Mouse (Mus musculus): Measurements from ENCODE around the gene Cdkn1a.

Gene Cdkn1a

DNA sequence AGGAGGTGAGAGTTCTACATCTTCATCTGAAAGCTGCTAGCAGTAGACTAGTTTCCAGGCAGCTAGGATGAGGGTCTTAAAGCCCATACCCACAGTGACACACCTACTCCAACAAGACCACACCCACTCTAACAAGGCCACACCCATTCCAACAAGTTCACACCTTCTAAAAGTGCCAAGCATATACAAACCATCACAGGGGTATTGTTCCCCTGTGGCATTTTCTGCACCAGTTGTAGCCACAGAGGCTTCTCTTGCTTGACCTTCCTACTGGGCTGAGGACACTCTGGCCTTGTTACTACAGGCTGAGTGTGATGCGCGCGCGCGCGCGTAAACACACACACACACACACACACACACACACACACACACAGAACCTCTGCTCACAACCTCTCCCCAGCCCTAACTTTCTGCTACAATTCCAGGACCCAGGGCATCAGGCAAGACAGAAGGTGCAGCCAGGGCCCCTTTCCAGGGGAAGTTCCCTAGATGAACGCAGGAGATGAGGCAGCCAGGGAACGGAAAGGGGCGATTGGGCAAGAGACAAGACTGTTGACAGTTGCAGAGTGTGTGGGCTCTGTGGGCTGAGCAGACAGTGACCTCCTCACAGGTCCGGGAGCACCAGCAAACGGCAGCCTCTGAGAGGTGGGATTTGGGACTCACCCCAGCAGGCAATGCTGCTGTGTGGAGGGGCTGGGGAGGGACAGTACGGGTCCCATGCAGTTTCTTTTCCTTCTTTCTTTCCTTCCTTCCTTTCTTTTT is 23.0 kb downstream of the Cdkn1a start, which contains the start of gene Rab44:
TSS of gene Rab44 (plus strand) at position 555 of the 762 bp plus-strand sequence.
- no peak for DNase-seq (ENCODE audit: extremely low spot score, low read depth, low spot score)

DNA sequence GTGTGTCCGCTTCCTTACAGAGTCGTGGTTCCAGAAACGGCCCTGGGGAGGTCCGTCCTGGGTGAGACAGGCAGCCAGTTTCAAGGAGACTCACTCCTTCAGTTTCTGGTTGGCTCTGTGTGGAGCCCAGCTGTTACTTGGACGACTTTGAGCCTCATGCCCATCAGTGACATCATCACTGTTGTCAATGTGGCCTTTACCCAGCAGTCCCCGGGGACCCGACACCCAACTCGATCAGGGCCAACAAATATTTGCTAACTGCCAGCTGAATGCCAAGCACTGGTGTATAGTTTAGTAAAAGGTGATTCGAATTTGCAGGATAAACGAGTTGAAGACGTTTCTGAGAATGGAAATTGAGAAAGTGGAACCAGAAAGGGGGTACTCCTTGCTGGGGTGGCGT is 25.2 kb downstream of the Cdkn1a start:
- no peak for DNase-seq (ENCODE audit: extremely low spot score, low read depth, low spot score)

DNA sequence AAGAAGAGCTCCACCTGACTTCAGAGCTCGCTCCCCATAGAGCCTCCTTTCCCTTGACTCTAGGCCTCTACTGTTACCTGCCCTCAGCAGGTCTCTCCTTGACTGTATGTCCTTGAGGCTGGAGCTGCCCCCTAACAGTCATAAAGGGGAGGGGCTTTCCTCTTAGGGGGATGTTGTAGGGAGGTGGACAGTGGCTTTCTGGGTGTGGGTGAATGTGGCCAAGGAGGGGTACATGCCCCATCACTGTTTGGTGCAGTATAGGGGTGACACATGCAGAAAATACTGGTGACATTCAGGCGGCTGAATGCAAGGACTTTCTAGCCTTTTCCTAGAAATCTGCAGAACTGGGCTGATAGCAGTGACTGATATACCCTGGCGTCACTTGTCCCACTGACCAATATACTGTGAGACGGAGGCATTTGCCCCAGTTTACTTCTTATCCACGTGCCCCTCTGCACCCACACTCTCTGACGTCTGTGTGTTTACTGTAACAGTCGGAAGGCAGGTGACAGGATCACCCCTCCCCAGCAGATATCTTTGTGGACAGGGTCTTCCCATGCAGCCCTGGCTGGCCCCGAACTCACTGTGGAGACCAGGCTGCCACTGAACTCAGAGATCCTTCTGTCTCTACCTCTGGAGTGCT is 26.4 kb downstream of the Cdkn1a start:
- DNase-seq (ENCODE audit: extremely low spot score, low read depth, low spot score) = no peak

DNA sequence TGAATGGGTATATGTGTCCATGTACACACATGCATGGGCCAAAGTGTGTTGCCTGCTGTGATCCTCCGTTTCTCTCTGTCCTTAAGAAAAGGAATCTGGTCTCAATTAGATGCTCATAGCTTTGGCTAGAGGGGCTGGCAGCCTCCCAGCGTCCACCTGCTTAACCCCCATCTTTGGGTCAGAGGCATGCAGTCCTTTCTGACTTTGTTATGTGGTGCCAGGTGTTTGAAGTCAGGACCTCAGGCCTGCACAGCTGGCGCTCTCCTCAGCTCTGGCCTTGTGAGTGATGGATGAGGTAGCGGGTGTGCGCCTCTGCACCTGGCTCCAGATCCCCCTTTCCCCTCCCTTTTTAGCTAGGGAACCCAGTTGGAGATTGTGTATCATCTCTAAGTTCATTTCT is 27.3 kb downstream of the Cdkn1a start:
- no peak for DNase-seq (ENCODE audit: extremely low spot score, low read depth, low spot score)

DNA sequence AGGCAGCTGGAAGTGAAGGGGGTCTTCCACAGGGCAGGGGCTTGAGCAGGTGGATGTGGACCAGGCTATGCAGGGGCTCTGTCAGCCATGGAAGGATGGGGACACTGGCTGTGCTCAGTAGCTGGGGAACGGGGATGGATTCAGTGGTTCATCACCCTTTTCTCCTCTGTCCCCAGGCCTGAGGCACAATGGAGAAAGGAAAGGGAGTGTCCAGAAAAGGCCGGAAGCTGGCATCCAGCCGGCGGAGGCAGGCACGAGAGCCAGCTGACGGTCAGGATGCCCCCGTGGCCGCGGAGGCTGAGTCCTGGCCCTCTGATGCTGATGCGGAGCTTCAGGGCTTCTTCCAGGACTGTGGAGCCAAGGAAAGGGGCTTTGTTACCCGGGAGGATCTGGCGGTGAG is 29.9 kb downstream of the Cdkn1a start:
- no peak for DNase-seq (ENCODE audit: extremely low spot score, low read depth, low spot score)

DNA sequence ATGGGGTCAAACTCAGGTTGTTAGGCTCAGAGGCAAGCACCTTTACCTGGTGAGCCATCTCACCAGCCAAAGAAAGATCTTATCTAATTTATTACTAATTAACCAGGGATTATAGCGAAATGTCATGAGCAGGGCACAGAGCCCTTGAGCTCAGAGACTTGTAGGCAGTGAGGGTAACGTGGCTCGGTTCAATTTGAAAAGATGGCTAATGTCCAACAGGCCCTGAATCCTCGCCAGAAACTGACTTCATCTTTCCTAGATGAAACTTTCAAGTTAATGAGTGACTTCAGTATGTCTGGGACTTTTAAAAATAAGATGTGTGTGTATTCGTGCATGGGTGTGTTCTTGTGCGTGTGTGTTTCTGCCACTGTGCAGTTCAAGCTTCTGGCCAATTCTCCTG is 32.0 kb downstream of the Cdkn1a start:
- no peak for DNase-seq (ENCODE audit: extremely low spot score, low read depth, low spot score)

DNA sequence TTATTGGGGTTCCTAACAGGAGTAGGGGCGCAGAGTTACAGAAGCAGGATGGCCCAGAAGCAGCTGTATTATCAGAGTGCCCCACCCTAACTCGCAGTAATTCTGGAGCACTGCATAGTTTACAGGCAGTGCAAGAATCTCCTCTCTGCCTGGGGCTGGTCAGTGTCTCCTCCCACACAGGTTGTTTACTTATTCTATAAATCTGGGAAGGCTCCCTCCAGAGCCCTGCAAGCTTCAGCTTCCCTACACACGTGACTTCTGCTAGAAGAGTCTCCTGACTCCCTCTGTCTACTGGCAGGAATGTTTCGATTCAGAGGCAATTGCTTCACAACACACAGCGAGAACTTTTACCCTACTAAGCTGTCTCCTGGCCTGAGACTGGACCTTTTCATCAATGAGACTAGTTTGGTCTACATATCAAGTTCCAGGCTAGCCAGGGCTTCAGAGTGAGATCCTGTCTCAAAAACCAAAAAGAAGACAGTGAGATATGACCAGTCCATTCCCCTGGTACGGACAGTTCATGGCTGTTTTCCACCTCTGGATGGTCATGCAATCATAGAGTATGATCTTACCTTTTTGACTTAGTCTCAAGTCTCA is 32.9 kb downstream of the Cdkn1a start:
- no peak for DNase-seq (ENCODE audit: extremely low spot score, low read depth, low spot score)

DNA sequence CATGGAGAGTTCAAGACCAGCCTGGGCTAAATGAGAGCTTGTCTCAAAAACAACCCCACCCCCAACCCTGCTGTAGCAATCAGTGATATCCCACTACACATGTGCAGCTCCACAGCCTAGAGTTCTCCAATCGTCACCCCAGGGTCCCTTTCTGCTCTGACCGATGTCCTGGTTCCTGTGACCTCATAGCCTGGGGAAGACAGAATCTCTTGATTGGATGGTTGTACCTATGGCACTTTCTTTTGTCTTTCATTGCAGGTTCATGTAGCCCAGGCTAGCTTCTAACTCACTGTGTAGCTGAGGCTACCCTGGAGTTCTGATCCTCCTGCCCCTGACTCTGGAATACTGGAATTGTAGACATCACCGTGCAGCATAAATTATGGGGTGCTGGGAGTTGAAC is 35.8 kb downstream of the Cdkn1a start:
- DNase-seq (ENCODE audit: extremely low spot score, low read depth, low spot score) = no peak

DNA sequence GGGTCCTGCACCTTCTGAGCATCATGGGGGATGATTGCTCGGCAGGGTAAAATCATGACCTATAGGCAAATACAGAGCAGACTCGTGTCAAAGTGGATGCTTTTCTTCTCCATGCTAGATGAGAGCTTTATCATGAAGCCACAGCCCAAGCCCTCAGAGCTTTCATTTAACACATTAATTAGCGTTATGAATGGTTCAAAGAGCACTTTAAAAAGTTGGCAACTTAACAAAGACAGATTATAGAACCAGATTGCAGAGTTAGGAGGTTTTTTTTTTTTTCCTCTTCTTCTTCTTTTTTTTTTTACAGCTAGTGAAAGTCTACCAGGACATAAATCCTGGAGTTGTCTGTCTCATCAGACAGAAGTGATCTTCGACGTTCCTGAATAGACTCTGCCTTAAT is 38.6 kb downstream of the Cdkn1a start:
- no peak for DNase-seq (ENCODE audit: extremely low spot score, low read depth, low spot score)

DNA sequence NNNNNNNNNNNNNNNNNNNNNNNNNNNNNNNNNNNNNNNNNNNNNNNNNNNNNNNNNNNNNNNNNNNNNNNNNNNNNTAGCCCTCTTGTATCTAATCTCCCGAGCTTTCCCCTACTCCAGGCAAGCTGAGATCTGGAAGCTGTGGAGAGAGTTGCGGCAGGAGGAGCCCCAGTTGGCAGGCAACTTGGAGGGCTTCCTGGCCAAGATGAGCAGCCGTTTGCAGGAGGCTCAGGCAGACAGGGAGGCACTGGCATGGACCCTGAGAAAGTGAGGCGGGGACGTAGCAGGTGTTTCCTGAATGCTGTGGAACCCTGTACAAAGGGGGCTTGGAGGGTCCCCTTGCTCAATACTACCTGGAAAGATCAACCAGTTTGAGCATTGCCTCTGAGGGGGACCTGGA is 44.3 kb downstream of the Cdkn1a start:
- DNase-seq (ENCODE audit: extremely low spot score, low read depth, low spot score) = no peak

DNA sequence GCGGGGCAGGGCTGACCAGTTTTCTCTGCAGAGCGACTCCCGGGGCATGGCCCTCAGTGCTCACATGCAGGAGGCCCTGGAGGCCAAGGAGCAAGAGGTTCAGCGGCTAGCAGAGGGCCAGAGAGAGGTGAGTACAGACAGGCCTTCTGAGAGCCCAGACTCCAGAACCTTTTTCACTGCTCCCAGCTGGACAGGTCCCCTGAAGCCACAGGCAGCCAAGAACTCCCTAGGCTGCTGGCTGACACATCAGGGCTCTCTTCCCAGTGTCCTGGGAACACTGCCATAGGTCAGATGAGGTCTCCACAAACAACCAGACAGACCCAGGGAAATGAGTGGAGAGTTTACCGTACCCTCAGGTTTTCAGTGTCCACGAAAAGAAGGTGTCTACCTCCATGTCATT is 45.5 kb downstream of the Cdkn1a start:
- DNase-seq (ENCODE audit: extremely low spot score, low read depth, low spot score) = no peak

DNA sequence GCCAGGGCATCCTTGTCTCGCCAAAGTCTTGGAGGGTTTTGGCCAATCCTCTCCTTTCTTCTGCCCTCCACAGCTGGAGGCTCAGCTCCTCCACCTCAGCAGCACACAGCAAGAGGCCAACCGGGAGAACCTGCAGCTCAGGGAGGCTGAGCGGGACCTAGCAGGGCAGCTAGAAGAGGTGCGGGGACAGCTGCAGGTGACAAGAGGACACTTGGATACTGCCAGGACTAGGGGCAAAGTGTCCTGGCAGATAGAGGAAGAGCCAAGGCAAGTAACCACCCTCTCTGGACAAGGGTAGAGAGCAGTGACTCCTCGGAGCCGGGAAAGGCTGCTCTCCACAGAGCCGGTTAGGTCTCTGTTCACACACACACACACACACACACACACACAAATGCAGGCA is 47.1 kb downstream of the Cdkn1a start:
- no peak for DNase-seq (ENCODE audit: extremely low spot score, low read depth, low spot score)

DNA sequence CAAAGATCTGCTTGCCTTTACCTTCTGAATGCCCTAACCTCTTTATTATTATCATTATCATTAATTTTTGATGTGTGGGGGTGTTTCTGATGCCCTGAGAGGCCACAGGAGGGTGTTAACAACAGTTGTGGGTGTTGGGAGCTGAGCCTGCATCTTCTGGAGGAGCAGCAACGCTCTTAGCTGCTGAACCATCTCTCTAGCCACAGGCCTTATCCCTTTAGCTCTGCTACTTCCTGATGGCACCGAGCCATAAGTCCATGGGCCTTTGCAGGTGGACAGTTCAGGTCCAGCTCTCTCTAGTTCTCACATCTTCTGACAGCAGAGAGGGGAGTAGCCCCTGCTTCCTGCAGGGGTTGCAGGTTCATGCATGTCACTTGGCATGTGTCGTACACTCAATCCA is 50.8 kb downstream of the Cdkn1a start:
- no peak for DNase-seq (ENCODE audit: extremely low spot score, low read depth, low spot score)

DNA sequence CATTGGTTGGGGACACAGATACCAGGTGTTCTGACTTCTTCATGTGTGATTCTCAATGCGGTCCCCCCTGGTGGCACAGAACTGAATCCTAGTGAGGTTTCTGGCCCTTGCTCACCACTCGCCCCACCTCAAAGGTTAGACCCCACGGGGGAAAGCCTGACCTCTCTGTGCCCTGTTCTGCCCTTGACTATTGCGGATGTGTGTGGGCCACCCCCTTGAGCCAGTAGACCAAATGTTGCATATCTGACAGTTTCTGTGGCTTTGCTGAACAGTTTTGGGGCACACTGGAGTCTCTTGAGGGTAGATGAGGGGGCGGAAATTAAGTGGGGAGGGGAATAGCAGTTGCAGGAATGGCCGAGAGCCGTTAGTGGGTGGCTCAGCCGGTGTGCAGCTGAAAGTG is 52.5 kb downstream of the Cdkn1a start:
- DNase-seq (ENCODE audit: extremely low spot score, low read depth, low spot score) = no peak

DNA sequence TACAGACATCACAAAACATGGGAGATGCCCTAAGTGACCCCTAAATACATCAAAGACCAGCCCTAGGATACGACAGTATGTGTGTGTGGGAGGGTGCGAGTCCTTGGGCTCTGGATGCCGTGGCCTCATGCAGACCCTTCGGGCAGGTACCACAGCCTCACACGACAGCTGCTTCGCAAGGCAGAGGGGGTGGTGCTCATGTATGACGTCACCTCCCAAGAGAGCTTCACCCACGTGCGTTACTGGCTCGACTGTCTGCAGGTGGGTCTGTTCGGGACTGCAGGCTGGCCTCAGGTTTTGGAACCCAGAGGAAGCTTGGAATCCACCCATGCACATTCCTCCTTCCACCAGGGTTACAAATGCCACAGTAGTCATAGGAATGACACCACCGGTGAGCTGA is 54.3 kb downstream of the Cdkn1a start:
- DNase-seq (ENCODE audit: extremely low spot score, low read depth, low spot score) = no peak

DNA sequence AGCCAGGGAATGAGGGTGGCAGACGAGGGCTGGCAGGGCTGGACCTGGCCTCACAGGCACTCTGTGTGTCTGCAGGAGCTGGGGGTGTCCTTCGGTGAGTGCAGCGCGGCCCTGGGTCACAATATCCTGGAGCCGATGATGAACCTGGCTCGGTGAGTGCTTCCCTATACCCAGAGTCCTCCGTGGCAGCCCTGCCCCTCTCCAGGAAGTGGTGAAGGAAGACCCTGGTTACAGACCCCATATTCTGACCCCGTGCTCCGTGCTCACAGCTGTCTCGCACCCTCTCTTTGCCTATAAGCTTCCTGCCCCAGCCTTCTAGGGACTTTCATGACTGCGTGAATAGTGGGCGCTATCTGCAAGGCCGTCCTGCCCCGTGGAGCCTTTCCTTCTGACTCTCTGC is 56.5 kb downstream of the Cdkn1a start:
- no peak for DNase-seq (ENCODE audit: extremely low spot score, low read depth, low spot score)

DNA sequence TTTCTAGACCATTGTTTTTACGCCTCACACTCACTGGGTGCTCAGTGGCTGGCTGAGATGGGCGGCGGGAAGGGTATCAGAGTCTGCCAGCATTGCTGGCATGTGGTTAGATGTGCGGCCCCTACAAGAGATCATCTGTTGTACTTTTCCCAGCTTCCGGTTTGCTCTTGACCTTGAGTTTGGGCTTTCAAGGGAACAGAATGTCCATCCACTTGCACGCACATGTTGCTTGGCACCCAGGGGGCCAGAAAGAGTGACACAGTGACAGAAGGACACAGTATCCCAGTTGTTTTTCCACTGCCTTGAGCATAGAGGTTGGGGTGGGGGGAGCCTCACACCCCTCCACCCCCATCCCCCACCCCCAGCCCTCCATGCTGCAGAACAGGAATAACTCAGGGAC is 57.0 kb downstream of the Cdkn1a start:
- no peak for DNase-seq (ENCODE audit: extremely low spot score, low read depth, low spot score)

DNA sequence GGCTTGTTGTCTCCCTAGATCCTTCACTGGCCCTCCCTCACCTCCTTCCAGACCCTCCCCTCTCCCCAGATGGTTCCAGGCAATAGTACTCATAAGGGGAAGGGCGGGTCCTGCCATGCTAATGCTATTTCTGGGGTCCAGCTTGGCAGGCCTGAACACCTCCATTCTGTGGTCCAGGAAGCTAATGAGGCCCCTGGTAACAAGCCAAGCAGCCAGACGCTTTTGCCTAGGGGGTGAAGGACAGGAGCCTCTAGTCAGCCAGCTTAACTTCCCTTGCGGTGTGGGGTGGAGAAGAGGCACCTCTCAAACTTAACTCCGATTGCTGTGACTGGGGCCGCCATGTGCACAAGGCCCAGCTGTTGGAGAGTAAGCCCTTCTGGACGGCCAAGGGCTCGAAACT is 59.0 kb downstream of the Cdkn1a start:
- DNase-seq (ENCODE audit: extremely low spot score, low read depth, low spot score) = no peak
